Mouse (Mus musculus) embryo, embryonic 9.5 days (tissue): ENCODE results near the gene Nek5.

Experiments used
- DNase-seq: peaks from one replicate; pipeline ENCODE4 v3.0.0-alpha.2; 2017; ENCODE audit errors: extremely low spot score

The Nek5 gene

GRCm38 (mm10) chr8:22089226-22089625 is 35.6 kb downstream of the Nek5 start:
- DNase-seq = no peak

GRCm38 (mm10) chr8:22079313-22080007 is 45.4 kb downstream of the Nek5 start:
- DNase-seq = no peak

GRCm38 (mm10) chr8:22061126-22061525 is 63.7 kb downstream of the Nek5 start:
- DNase-seq = no peak

- DNase-seq = peak; percentile 96
Measured at GRCm38 (mm10) chr8:22060446-22060889, 64.4 kb downstream of the Nek5 start, which contains the start of gene Alg11. Alg11 (plus strand) TSS chr8:22060721.

- no peak for DNase-seq
Measured at GRCm38 (mm10) chr8:22059821-22060445, 64.9 kb downstream of the Nek5 start, which contains the start of gene Atp7b. Atp7b (minus strand) TSS chr8:22060305.

GRCm38 (mm10) chr8:22059153-22059738 is 65.6 kb downstream of the Nek5 start:
- peak; percentile 13 for DNase-seq

- DNase-seq = no peak
Measured at GRCm38 (mm10) chr8:22058368-22058767, 66.5 kb downstream of the Nek5 start.

GRCm38 (mm10) chr8:22056850-22057249 is 68.0 kb downstream of the Nek5 start:
- no peak for DNase-seq

GRCm38 (mm10) chr8:22055492-22055877 is 69.4 kb downstream of the Nek5 start:
- DNase-seq = no peak

- DNase-seq = no peak
Measured at GRCm38 (mm10) chr8:22054674-22055491, 70.0 kb downstream of the Nek5 start.

GRCm38 (mm10) chr8:22047699-22048464 is 77.0 kb downstream of the Nek5 start:
- DNase-seq = peak; percentile 62

GRCm38 (mm10) chr8:22043706-22044105 is 81.1 kb downstream of the Nek5 start:
- peak; percentile 38 for DNase-seq

- DNase-seq = no peak
Measured at GRCm38 (mm10) chr8:22042515-22042914, 82.3 kb downstream of the Nek5 start.

- no peak for DNase-seq
Measured at GRCm38 (mm10) chr8:22040153-22040509, 84.7 kb downstream of the Nek5 start.

GRCm38 (mm10) chr8:22039468-22040152 is 85.2 kb downstream of the Nek5 start:
- peak; percentile 24 for DNase-seq

- DNase-seq = no peak
Measured at GRCm38 (mm10) chr8:22037022-22037421, 87.8 kb downstream of the Nek5 start.

- DNase-seq = no peak
Measured at GRCm38 (mm10) chr8:22036137-22036536, 88.7 kb downstream of the Nek5 start.

GRCm38 (mm10) chr8:22030990-22031389 is 93.9 kb downstream of the Nek5 start:
- DNase-seq = no peak

- no peak for DNase-seq
Measured at GRCm38 (mm10) chr8:22028973-22029372, 95.9 kb downstream of the Nek5 start.

GRCm38 (mm10) chr8:22025241-22025640 is 99.6 kb downstream of the Nek5 start:
- no peak for DNase-seq
